ENCODE assay signal across 21 mouse cellular contexts in the genomic region with DNA sequence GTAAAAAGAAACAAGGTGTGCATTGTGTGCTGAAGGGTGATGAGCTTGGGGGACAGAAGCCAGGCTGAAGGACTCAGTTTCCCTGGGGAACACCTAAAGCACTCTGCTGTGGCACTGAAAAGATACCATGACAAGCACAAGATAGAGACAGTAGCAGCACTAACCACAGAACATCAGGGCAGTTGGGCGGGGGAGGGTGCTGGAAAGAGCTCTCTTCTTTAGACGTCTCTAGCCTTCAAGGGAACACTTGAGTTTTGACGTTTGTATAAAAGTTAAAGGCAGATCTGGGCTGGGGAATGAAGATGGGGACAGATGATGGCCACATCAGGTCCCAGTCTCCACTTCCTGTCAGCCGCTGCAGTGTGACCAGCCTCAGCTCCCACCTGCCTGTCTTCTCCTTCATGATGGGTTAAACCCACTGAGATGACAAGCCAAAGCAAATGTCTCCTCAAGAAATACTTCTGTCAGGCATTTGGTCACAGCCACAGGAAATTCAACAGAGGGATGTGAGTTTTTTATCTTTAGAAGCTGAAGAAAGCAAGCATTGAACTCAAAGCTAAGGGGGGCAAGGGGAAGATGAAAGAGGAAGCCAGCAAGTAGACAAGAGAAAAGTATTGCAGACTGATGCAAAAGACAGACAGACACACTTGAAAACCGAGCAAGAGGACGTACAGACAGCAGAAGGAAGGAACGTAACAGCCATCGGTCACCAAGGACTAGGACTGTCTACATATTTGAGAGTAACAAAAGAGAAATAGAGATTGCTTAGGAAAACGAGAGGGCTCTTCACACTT.
DNase-seq lines count a peak whose midpoint lies in the region; ATAC-seq lines count a peak whose summit lies in the region.
"Had no signal": no experiment of that assay in that cellular context is flagged by ENCODE, and none has a peak within 500 bp of the region (broad histone marks: within the 10 kb centered on the region; RNA-seq: fewer than 3 reads in every experiment).

No protein-coding gene starts in this region.

- H3K27ac ChIP-seq in liver, embryonic 11.5 days (ENCODE audit: low read depth, low read length): no peak overlapping the region
- no peak overlapping the region for H3K27ac ChIP-seq in hindbrain, embryonic 10.5 days
- H3K27ac ChIP-seq: forebrain, embryonic 10.5 days; hindbrain, embryonic 15.5 days; layer of hippocampus, adult 2 months; limb, embryonic 10.5 days; midbrain, embryonic 10.5 days; neural tube, embryonic 12.5 days had no signal

- no peaks in the 10 kb centered on the region for H3K36me3 ChIP-seq in liver, embryonic 11.5 days (ENCODE audit: control insufficient read depth, insufficient read depth, low read length)
- no peaks in the 10 kb centered on the region for H3K36me3 ChIP-seq in hindbrain, embryonic 10.5 days
- H3K36me3 ChIP-seq: forebrain, embryonic 10.5 days; hindbrain, embryonic 15.5 days; limb, embryonic 10.5 days; midbrain, embryonic 10.5 days; neural tube, embryonic 12.5 days had no signal

- no peaks in the 10 kb centered on the region for H3K4me1 ChIP-seq in liver, embryonic 11.5 days (replicated peaks; ENCODE audit: control insufficient read depth, insufficient read depth, low read length)
- H3K4me1 ChIP-seq in hindbrain, embryonic 10.5 days (replicated peaks): no peaks in the 10 kb centered on the region
- H3K4me1 ChIP-seq: hindbrain, embryonic 15.5 days; limb, embryonic 10.5 days; neural tube, embryonic 12.5 days had no signal

- DNase-seq in CD4-positive, CD25-positive, alpha-beta regulatory T cell, adult 2 months (ENCODE audit: low read depth, low spot score): peak; percentile 37
- DNase-seq in T-cell, adult 2 months (ENCODE audit: low spot score): peak; percentile 72
- peak; percentile 35 for DNase-seq in thymus, postnatal 25 days
- no peak for DNase-seq in liver, embryonic 11.5 days (ENCODE audit: low spot score)
- DNase-seq in hindbrain, embryonic 10.5 days (ENCODE audit: low spot score): no peak
- DNase-seq in adrenal gland, postnatal 36 days: no peak
- DNase-seq: adrenal gland, postnatal 10 days; cerebellum, adult 11-12 months; cerebellum, postnatal 25 days; forebrain, postnatal 0 days; heart, postnatal 36 days; kidney, adult 11 months; kidney, postnatal 10 days; lung, adult 18-20 months had no signal

- ATAC-seq in megakaryocyte, adult 5-6 weeks (ENCODE audit: poor library complexity, severe bottlenecking): peak; percentile 69
- ATAC-seq in liver, embryonic 11.5 days (replicated peaks; ENCODE audit: low FRiP score): no peak
- ATAC-seq: forebrain, postnatal 0 days had no signal

- no peak overlapping the region for H3K4me2 ChIP-seq in liver, embryonic 11.5 days
- H3K4me2 ChIP-seq: hindbrain, embryonic 15.5 days; neural tube, embryonic 12.5 days had no signal

- H3K9ac ChIP-seq in liver, embryonic 11.5 days (ENCODE audit: low read depth, low read length): no peak overlapping the region
- H3K9ac ChIP-seq: forebrain, postnatal 0 days; hindbrain, embryonic 15.5 days; neural tube, embryonic 12.5 days had no signal

- no peaks in the 10 kb centered on the region for H3K9me3 ChIP-seq in liver, embryonic 11.5 days (ENCODE audit: control insufficient read depth, low read length)
- H3K9me3 ChIP-seq in hindbrain, embryonic 10.5 days: no peaks in the 10 kb centered on the region
- H3K9me3 ChIP-seq: forebrain, embryonic 10.5 days; hindbrain, embryonic 15.5 days; limb, embryonic 10.5 days; midbrain, embryonic 10.5 days; neural tube, embryonic 12.5 days had no signal

- no peaks in the 10 kb centered on the region for H3K27me3 ChIP-seq in liver, embryonic 11.5 days (replicated peaks; ENCODE audit: control insufficient read depth, insufficient read depth, low read length)
- no peaks in the 10 kb centered on the region for H3K27me3 ChIP-seq in hindbrain, embryonic 10.5 days (ENCODE audit: insufficient read depth, poor library complexity, severe bottlenecking)
- H3K27me3 ChIP-seq: hindbrain, embryonic 15.5 days; neural tube, embryonic 12.5 days had no signal

- H3K4me3 ChIP-seq in liver, embryonic 11.5 days (ENCODE audit: low read depth, low read length): no peak overlapping the region
- no peak overlapping the region for H3K4me3 ChIP-seq in hindbrain, embryonic 10.5 days
- H3K4me3 ChIP-seq: forebrain, embryonic 10.5 days; hindbrain, embryonic 15.5 days; layer of hippocampus, adult 2 months; limb, embryonic 10.5 days; midbrain, embryonic 10.5 days; neural tube, embryonic 12.5 days had no signal

- 51% methylated on average over 9 of the region's 9 CpGs for WGBS in liver, embryonic 11.5 days
- WGBS in hindbrain, embryonic 10.5 days: 81% methylated on average over 9 of the region's 9 CpGs

Comparison
In these comparisons a context has a peak if more than half of its experiments do, and no peak if none do; other contexts are left out.
1. DNase-seq: peak in CD4-positive, CD25-positive, alpha-beta regulatory T cell, adult 2 months (single experiment), T-cell, adult 2 months (single experiment) and thymus, postnatal 25 days (single experiment); none in liver, embryonic 11.5 days (single experiment), hindbrain, embryonic 10.5 days (single experiment) and adrenal gland, postnatal 36 days (0 of 2).